Mouse (Mus musculus) heart, embryonic 16.5 days (tissue): ENCODE results near the gene Kcnip1. TPM values are rescaled to one million over a fixed set of nuclear protein-coding genes. Genes with fewer than 3 reads are reported as not detected.
A peak's percentile ranks its signal among the peaks of the same experiment; 100 is the strongest.

Experiments
- ATAC-seq: fragments of 200-750 bp; cut with Nextera tagmentation; replicated peaks from 2 replicates; pipeline ENCODE4 v1.8.0; 2017; ENCODE audit warnings: moderate number of reproducible peaks; ENCODE audit not compliant: insufficient read depth, low FRiP score; ENCODE audit errors: extremely low read depth
- H3K27ac ChIP-seq: fragments of 300-500 bp; sonication (generic); 2 replicates; pipeline ENCODE4 v1.5.1; 2014; ENCODE audit warnings: mild to moderate bottlenecking, low read length, control low read depth, moderate library complexity
- H3K27me3 ChIP-seq: fragments of 300-500 bp; sonication (generic); 2 replicates; pipeline ENCODE4 v1.6.1; 2014; ENCODE audit warnings: low read length, mixed read lengths; ENCODE audit not compliant: control insufficient read depth, insufficient read depth
- H3K36me3 ChIP-seq: fragments of 300-500 bp; sonication (generic); 2 replicates; pipeline ENCODE4 v1.6.1; 2014; ENCODE audit not compliant: control insufficient read depth, insufficient read depth
- H3K4me1 ChIP-seq: fragments of 300-500 bp; sonication (generic); 2 replicates; pipeline ENCODE4 v1.6.1; 2014; ENCODE audit warnings: low read length, mixed read lengths; ENCODE audit not compliant: control insufficient read depth, insufficient read depth
- H3K4me2 ChIP-seq: fragments of 300-500 bp; sonication (generic); 2 replicates; pipeline ENCODE4 v1.6.1; 2014; ENCODE audit warnings: low read depth, mild to moderate bottlenecking, control low read depth, low read length
- H3K4me3 ChIP-seq: fragments of 300-500 bp; sonication (generic); 2 replicates; pipeline ENCODE4 v1.5.1; 2014; ENCODE audit warnings: mild to moderate bottlenecking, control low read depth, low read length
- H3K9ac ChIP-seq: fragments of 300-500 bp; sonication (generic); 2 replicates; pipeline ENCODE4 v1.6.1; 2014; ENCODE audit warnings: low read length, control low read depth
- H3K9me3 ChIP-seq: fragments of 300-500 bp; sonication (generic); replicated peaks from 2 replicates; pipeline ENCODE4 v1.6.1; 2016; ENCODE audit warnings: low read length; ENCODE audit not compliant: control insufficient read depth
- WGBS: fragments of 180-500 bp; shearing (Covaris S2); extraction: QIAGEN DNeasy Blood & Tissue Kit; methylation state at CpG from one replicate; pipeline ENCODE4 v1.1.7; 2014; 5-methylcytosine and 5-hydroxymethylcytosine counted together
- polyA plus RNA-seq: library from polyadenylated mRNA; unstranded; fragments of >200 nt; fragmentation: Nextera tagmentation; extraction: Ambion mirVana; gene quantifications from 2 replicates; pipeline ENCODE4 v1.2.1, GENCODE M21; 2015

Kcnip1 gene
- polyA plus RNA-seq, 1 experiment from 2014 or later, result 0.20 TPM

GRCm38 (mm10) chr11:33701958-33702459, 290.9 kb downstream of the Kcnip1 start:
- no peaks in the 10 kb centered on the region for H3K9me3 ChIP-seq
- H3K27me3 ChIP-seq, result no peaks in the 10 kb centered on the region
- H3K4me3 ChIP-seq, result no peak overlapping the region
- H3K27ac ChIP-seq, result no peak overlapping the region
- H3K9ac ChIP-seq, result no peak overlapping the region
- 35% methylated on average over 2 of the region's 2 CpGs for WGBS
- no peak overlapping the region for H3K4me2 ChIP-seq
- no peaks in the 10 kb centered on the region for H3K4me1 ChIP-seq
- ATAC-seq, result no peak
- no peaks in the 10 kb centered on the region for H3K36me3 ChIP-seq

GRCm38 (mm10) chr11:33701236-33701957, 291.6 kb downstream of the Kcnip1 start:
- Histone ChIP-seq H3K9ac (no peak overlapping the region), H3K9me3 (no peaks in the 10 kb centered on the region), H3K4me3 (no peak overlapping the region), H3K27ac (no peak overlapping the region), H3K36me3 (no peaks in the 10 kb centered on the region), H3K4me2 (no peak overlapping the region), H3K4me1 (no peaks in the 10 kb centered on the region), H3K27me3 (no peaks in the 10 kb centered on the region)
- no peak for ATAC-seq
- 50% methylated on average over 1 of the region's 1 CpGs for WGBS

GRCm38 (mm10) chr11:33700725-33701124, 292.2 kb downstream of the Kcnip1 start:
- Histone ChIP-seq H3K36me3 (no peaks in the 10 kb centered on the region), H3K27me3 (no peaks in the 10 kb centered on the region), H3K4me3 (no peak overlapping the region), H3K4me2 (no peak overlapping the region), H3K9me3 (no peaks in the 10 kb centered on the region), H3K27ac (no peak overlapping the region), H3K9ac (no peak overlapping the region), H3K4me1 (no peaks in the 10 kb centered on the region)
- ATAC-seq, result no peak
- WGBS, result 35% methylated on average over 4 of the region's 4 CpGs

GRCm38 (mm10) chr11:33690181-33690580, 302.8 kb downstream of the Kcnip1 start:
- WGBS, result 85% methylated on average over 3 of the region's 3 CpGs
- Histone ChIP-seq H3K4me3 (no peak overlapping the region), H3K9me3 (no peaks in the 10 kb centered on the region), H3K4me1 (no peaks in the 10 kb centered on the region), H3K27ac (no peak overlapping the region), H3K9ac (no peak overlapping the region), H3K4me2 (no peak overlapping the region), H3K27me3 (no peaks in the 10 kb centered on the region), H3K36me3 (no peaks in the 10 kb centered on the region)
- no peak for ATAC-seq

GRCm38 (mm10) chr11:33685904-33686303, 307.0 kb downstream of the Kcnip1 start:
- Histone ChIP-seq H3K4me1 (no peaks in the 10 kb centered on the region), H3K4me3 (no peak overlapping the region), H3K36me3 (no peaks in the 10 kb centered on the region), H3K27ac (no peak overlapping the region), H3K9ac (no peak overlapping the region), H3K9me3 (no peaks in the 10 kb centered on the region), H3K4me2 (no peak overlapping the region), H3K27me3 (peaks cover under 1% of the 10 kb centered on the region; the same call in 1 of the 2 replicates)
- 54% methylated on average over 3 of the region's 3 CpGs for WGBS
- no peak for ATAC-seq

GRCm38 (mm10) chr11:33680151-33680550, 312.8 kb downstream of the Kcnip1 start:
- no peak overlapping the region for H3K9ac ChIP-seq
- no peak overlapping the region for H3K27ac ChIP-seq
- no peaks in the 10 kb centered on the region for H3K4me1 ChIP-seq
- WGBS, result 2% methylated on average over 15 of the region's 15 CpGs
- peaks cover 5% of the 10 kb centered on the region for H3K27me3 ChIP-seq
- no peaks in the 10 kb centered on the region for H3K36me3 ChIP-seq
- no peak overlapping the region for H3K4me3 ChIP-seq
- H3K9me3 ChIP-seq, result no peaks in the 10 kb centered on the region
- H3K4me2 ChIP-seq, result peak overlapping the region; percentile 43; the same call in 1 of the 2 replicates
- ATAC-seq, result no peak

GRCm38 (mm10) chr11:33670105-33670965, 322.6 kb downstream of the Kcnip1 start:
- WGBS, result 71% methylated on average over 10 of the region's 10 CpGs
- Histone ChIP-seq H3K4me3 (no peak overlapping the region), H3K27me3 (no peaks in the 10 kb centered on the region), H3K9me3 (no peaks in the 10 kb centered on the region), H3K36me3 (no peaks in the 10 kb centered on the region), H3K4me1 (no peaks in the 10 kb centered on the region), H3K4me2 (no peak overlapping the region), H3K9ac (no peak overlapping the region), H3K27ac (no peak overlapping the region)
- no peak for ATAC-seq

GRCm38 (mm10) chr11:33668376-33668775, 324.6 kb downstream of the Kcnip1 start:
- Histone ChIP-seq H3K9ac (no peak overlapping the region), H3K4me1 (no peaks in the 10 kb centered on the region), H3K36me3 (no peaks in the 10 kb centered on the region), H3K9me3 (no peaks in the 10 kb centered on the region), H3K27me3 (no peaks in the 10 kb centered on the region), H3K27ac (no peak overlapping the region), H3K4me2 (no peak overlapping the region), H3K4me3 (no peak overlapping the region)
- no peak for ATAC-seq
- WGBS, result 47% methylated on average over 6 of the region's 6 CpGs

- no peaks in the 10 kb centered on the region for H3K36me3 ChIP-seq
- WGBS, result 86% methylated on average over 2 of the region's 2 CpGs
- no peaks in the 10 kb centered on the region for H3K4me1 ChIP-seq
- no peak for ATAC-seq
- H3K4me3 ChIP-seq, result no peak overlapping the region
- H3K9ac ChIP-seq, result no peak overlapping the region
- no peak overlapping the region for H3K4me2 ChIP-seq
- no peaks in the 10 kb centered on the region for H3K27me3 ChIP-seq
- no peaks in the 10 kb centered on the region for H3K9me3 ChIP-seq
- H3K27ac ChIP-seq, result no peak overlapping the region
Measured at GRCm38 (mm10) chr11:33663599-33663998, 329.4 kb downstream of the Kcnip1 start.
